Mouse (Mus musculus): ENCODE results near the gene Mon1a. TPM values are rescaled to one million over a fixed set of nuclear protein-coding genes. Genes with fewer than 3 reads are reported as not detected.

Gene Mon1a
- total RNA-seq, 2 experiments from 2014 or later = 3.3 TPM; not detected in 1

GRCm38 (mm10) chr9:107906967-107907800, 19.2 kb downstream of the Mon1a start:
- no peak for ATAC-seq (replicated peaks; ENCODE audit: low FRiP score, poor library complexity, severe bottlenecking)

- no peak for ATAC-seq (replicated peaks; ENCODE audit: low FRiP score, poor library complexity, severe bottlenecking)
Observed at GRCm38 (mm10) chr9:107907801-107908120, 19.8 kb downstream of the Mon1a start.

GRCm38 (mm10) chr9:107908410-107909158, 20.6 kb downstream of the Mon1a start:
- ATAC-seq (replicated peaks; ENCODE audit: low FRiP score, poor library complexity, severe bottlenecking) = no peak

- no peak for ATAC-seq (replicated peaks; ENCODE audit: low FRiP score, poor library complexity, severe bottlenecking)
Observed at GRCm38 (mm10) chr9:107910025-107910769, 22.2 kb downstream of the Mon1a start.

GRCm38 (mm10) chr9:107914764-107915420, 26.9 kb downstream of the Mon1a start:
- no peak for ATAC-seq (replicated peaks; ENCODE audit: low FRiP score, poor library complexity, severe bottlenecking)

GRCm38 (mm10) chr9:107917895-107918608, 30.1 kb downstream of the Mon1a start:
- no peak for ATAC-seq (replicated peaks; ENCODE audit: low FRiP score, poor library complexity, severe bottlenecking)

GRCm38 (mm10) chr9:107918884-107919283, 30.9 kb downstream of the Mon1a start:
- ATAC-seq (replicated peaks; ENCODE audit: low FRiP score, poor library complexity, severe bottlenecking) = no peak

- no peak for ATAC-seq (replicated peaks; ENCODE audit: low FRiP score, poor library complexity, severe bottlenecking)
Observed at GRCm38 (mm10) chr9:107919441-107919840, 31.5 kb downstream of the Mon1a start.

- ATAC-seq (replicated peaks; ENCODE audit: low FRiP score, poor library complexity, severe bottlenecking) = no peak
Observed at GRCm38 (mm10) chr9:107923021-107923420, 35.1 kb downstream of the Mon1a start.

- ATAC-seq (replicated peaks; ENCODE audit: low FRiP score, poor library complexity, severe bottlenecking) = no peak
Observed at GRCm38 (mm10) chr9:107923956-107924355, 36.0 kb downstream of the Mon1a start.

GRCm38 (mm10) chr9:107925251-107925650, 37.3 kb downstream of the Mon1a start:
- ATAC-seq (replicated peaks; ENCODE audit: low FRiP score, poor library complexity, severe bottlenecking) = no peak

GRCm38 (mm10) chr9:107926920-107927420, 39.0 kb downstream of the Mon1a start:
- no peak for ATAC-seq (replicated peaks; ENCODE audit: low FRiP score, poor library complexity, severe bottlenecking)

GRCm38 (mm10) chr9:107927749-107928148, 39.8 kb downstream of the Mon1a start:
- no peak for ATAC-seq (replicated peaks; ENCODE audit: low FRiP score, poor library complexity, severe bottlenecking)

GRCm38 (mm10) chr9:107928169-107928568, 40.2 kb downstream of the Mon1a start, which contains the start of gene Actl11:
TSS of gene Actl11 (plus strand) at chr9:107928469.
- no peak for ATAC-seq (replicated peaks; ENCODE audit: low FRiP score, poor library complexity, severe bottlenecking)

GRCm38 (mm10) chr9:107932221-107932620, 44.3 kb downstream of the Mon1a start:
- no peak for ATAC-seq (replicated peaks; ENCODE audit: low FRiP score, poor library complexity, severe bottlenecking)

GRCm38 (mm10) chr9:107934146-107934545, 46.2 kb downstream of the Mon1a start:
- no peak for ATAC-seq (replicated peaks; ENCODE audit: low FRiP score, poor library complexity, severe bottlenecking)

- no peak for ATAC-seq (replicated peaks; ENCODE audit: low FRiP score, poor library complexity, severe bottlenecking)
Observed at GRCm38 (mm10) chr9:107935374-107935773, 47.4 kb downstream of the Mon1a start, which contains the start of gene Camkv. TSS of gene Camkv (plus strand) at chr9:107935674.

- ATAC-seq (replicated peaks; ENCODE audit: low FRiP score, poor library complexity, severe bottlenecking) = no peak
Observed at GRCm38 (mm10) chr9:107935790-107936214, 47.9 kb downstream of the Mon1a start.

All from erythroid progenitor cell, adult 5-6 weeks (primary cell).